Mouse (Mus musculus) kidney, embryonic 14.5 days (tissue): ENCODE measurements around the gene Gpr155. TPM values are rescaled to one million over a fixed set of nuclear protein-coding genes. Genes with fewer than 3 reads are reported as not detected.

Source experiments
- ATAC-seq: fragments of 200-750 bp; cut with Nextera tagmentation; 2 replicates; pipeline ENCODE4 v1.8.0; 2017; ENCODE audit warnings: moderate number of reproducible peaks, mild to moderate bottlenecking, moderate TSS enrichment, moderate library complexity; ENCODE audit not compliant: low FRiP score, low TSS enrichment
- H3K27ac ChIP-seq: fragments of 300-500 bp; sonication (generic); 2 replicates; pipeline ENCODE4 v1.5.1; 2014; ENCODE audit warnings: low read depth, mild to moderate bottlenecking, low read length, moderate library complexity, mixed read lengths
- H3K27me3 ChIP-seq: fragments of 300-500 bp; sonication (generic); 2 replicates; pipeline ENCODE4 v1.6.1; 2014; ENCODE audit warnings: mild to moderate bottlenecking, low read length; ENCODE audit not compliant: control insufficient read depth, insufficient read depth
- H3K36me3 ChIP-seq: fragments of 300-500 bp; sonication (generic); 2 replicates; pipeline ENCODE4 v1.6.1; 2014; ENCODE audit warnings: low read length, mixed read lengths; ENCODE audit not compliant: control insufficient read depth, insufficient read depth
- H3K4me1 ChIP-seq: fragments of 300-500 bp; sonication (generic); 2 replicates; pipeline ENCODE4 v1.6.1; 2014; ENCODE audit warnings: low read length, mixed read lengths; ENCODE audit not compliant: control insufficient read depth, insufficient read depth
- H3K4me2 ChIP-seq: fragments of 300-500 bp; sonication (generic); replicated peaks from 2 replicates; pipeline ENCODE4 v1.6.1; 2014; ENCODE audit warnings: low read depth, mild to moderate bottlenecking, low read length
- H3K4me3 ChIP-seq: fragments of 300-500 bp; sonication (generic); 2 replicates; pipeline ENCODE4 v1.5.1; 2014; ENCODE audit warnings: mild to moderate bottlenecking, low read length
- H3K9ac ChIP-seq: fragments of 300-500 bp; sonication (generic); 2 replicates; pipeline ENCODE4 v1.6.1; 2014; ENCODE audit warnings: low read depth, mild to moderate bottlenecking, low read length, moderate library complexity
- H3K9me3 ChIP-seq: fragments of 300-500 bp; sonication (generic); 2 replicates; pipeline ENCODE4 v1.6.1; 2016; ENCODE audit warnings: low read length; ENCODE audit not compliant: control insufficient read depth
- whole genome bisulfite sequencing: fragments of 180-500 bp; shearing (Covaris S2); extraction: QIAGEN DNeasy Blood & Tissue Kit; methylation state at CpG from one replicate; pipeline ENCODE4 v1.1.7; 2014; 5-methylcytosine and 5-hydroxymethylcytosine counted together
- polyA plus RNA-seq: library from polyadenylated mRNA; unstranded; fragments of >200 nt; fragmentation: Nextera tagmentation; extraction: Ambion mirVana; gene quantifications from 2 replicates; pipeline ENCODE4 v1.2.1, GENCODE M21; 2014

The Gpr155 gene
- polyA plus RNA-seq, 1 experiment from 2014 or later: 6.9 TPM

DNA sequence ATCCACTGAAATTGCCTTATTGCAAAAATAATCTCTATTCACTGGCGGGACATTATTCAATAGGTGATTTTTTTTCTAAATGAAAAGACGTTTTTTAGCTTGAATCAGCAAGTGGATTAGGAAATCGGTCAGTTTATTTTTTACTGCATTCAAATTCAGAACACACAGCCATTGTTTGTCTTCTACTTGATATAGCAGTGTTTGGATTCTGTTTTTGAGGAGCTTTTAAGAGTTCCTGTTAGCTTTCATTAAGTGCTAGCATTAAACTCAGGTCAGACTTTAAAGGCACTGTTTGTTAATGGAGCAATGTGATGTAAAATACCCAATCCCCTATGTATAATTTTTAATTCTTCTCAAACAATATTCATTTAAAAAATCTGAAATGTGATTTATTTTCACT is 87.5 kb downstream of the Gpr155 start:
- Histone ChIP-seq H3K9ac (no peak overlapping the region), H3K36me3 (peaks cover 47% of the 10 kb centered on the region), H3K27me3 (no peaks in the 10 kb centered on the region), H3K4me1 (no peaks in the 10 kb centered on the region), H3K9me3 (no peaks in the 10 kb centered on the region), H3K4me2 (no peak overlapping the region), H3K4me3 (no peak overlapping the region), H3K27ac (no peak overlapping the region)
- WGBS: 86% methylated on average over 3 of the region's 3 CpGs
- no peak for ATAC-seq

DNA sequence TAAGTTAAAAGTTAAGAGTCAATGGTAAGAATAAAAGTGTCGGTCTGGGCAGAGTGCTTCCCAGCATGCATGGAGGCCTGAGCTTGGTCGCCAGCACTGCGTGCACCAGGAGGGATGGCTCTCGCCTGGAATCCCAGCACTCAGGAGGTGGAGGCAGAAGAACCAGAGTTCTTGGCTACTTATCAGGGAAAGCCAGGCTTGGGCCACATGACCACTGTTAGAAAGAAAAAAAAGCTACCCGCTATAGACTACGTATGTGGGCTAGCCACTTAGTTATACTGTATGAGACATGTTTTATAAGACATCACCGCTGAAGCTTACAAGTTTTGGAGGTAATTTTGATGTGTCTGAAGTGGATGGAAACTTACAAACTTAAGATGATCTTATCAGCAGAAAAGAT is 88.2 kb downstream of the Gpr155 start:
- H3K9me3 ChIP-seq: no peaks in the 10 kb centered on the region
- ATAC-seq: no peak
- H3K4me1 ChIP-seq: no peaks in the 10 kb centered on the region
- no peak overlapping the region for H3K4me3 ChIP-seq
- no peak overlapping the region for H3K27ac ChIP-seq
- H3K9ac ChIP-seq: no peak overlapping the region
- no peaks in the 10 kb centered on the region for H3K27me3 ChIP-seq
- peaks cover 41% of the 10 kb centered on the region for H3K36me3 ChIP-seq
- 88% methylated on average over 7 of the region's 7 CpGs for WGBS
- no peak overlapping the region for H3K4me2 ChIP-seq

DNA sequence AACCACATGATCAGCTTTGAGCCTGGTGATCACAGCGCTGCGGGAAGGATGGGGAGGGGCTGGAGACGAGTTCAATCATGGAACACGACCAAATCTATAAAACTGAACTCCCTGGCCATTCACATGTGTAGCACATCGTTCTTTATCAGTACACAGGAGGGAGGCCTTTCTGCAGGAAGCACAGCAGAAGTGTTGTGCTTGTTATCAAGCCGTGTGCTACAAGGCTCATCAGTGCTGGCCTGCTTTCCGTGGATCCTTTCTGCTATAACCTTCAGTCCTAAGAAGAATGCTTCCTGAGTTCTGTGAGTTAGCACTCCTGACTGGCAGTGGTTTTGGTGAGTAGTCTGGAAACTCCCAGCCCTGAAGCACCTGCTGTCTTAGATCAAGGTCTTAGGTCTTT is 91.3 kb downstream of the Gpr155 start:
- H3K9ac ChIP-seq: no peak overlapping the region
- ATAC-seq: no peak
- WGBS: 78% methylated on average over 7 of the region's 7 CpGs
- peaks cover 31% of the 10 kb centered on the region for H3K36me3 ChIP-seq
- H3K9me3 ChIP-seq: no peaks in the 10 kb centered on the region
- no peak overlapping the region for H3K4me3 ChIP-seq
- no peaks in the 10 kb centered on the region for H3K27me3 ChIP-seq
- H3K27ac ChIP-seq: no peak overlapping the region
- no peak overlapping the region for H3K4me2 ChIP-seq
- H3K4me1 ChIP-seq: no peaks in the 10 kb centered on the region

Other genes starting within 250 kb of the Gpr155 start
- gene Ola1, start 167.6 kb downstream of the Gpr155 start, polyA plus RNA-seq: 96.6 and 96.7 TPM in 2 replicates
- 0.11 and 0.19 TPM in 2 replicates for gene Sp9, start 114.6 kb downstream of the Gpr155 start, polyA plus RNA-seq
- 9.8 and 14.5 TPM in 2 replicates for gene Scrn3, start 74.0 kb downstream of the Gpr155 start, polyA plus RNA-seq
- 24.1 and 31.8 TPM in 2 replicates for gene Cir1, start 73.9 kb downstream of the Gpr155 start, polyA plus RNA-seq
- 8.3 and 12.9 TPM in 2 replicates for gene Wipf1, start 143.2 kb upstream of the Gpr155 start, polyA plus RNA-seq
- 0.35 and 0.86 TPM in 2 replicates for gene Chrna1, start 193.8 kb upstream of the Gpr155 start, polyA plus RNA-seq